Mouse (Mus musculus): ENCODE measurements around the gene Ppara.

The Ppara gene

GRCm38 (mm10) chr15:85734571-85735033 is at the start of gene Ppara:
Gene Ppara, plus strand, starts transcription at chr15:85734983.
- no peak for DNase-seq (ENCODE audit: low read depth)

GRCm38 (mm10) chr15:85686641-85687395 is 48.0 kb upstream of the Ppara start:
- DNase-seq (ENCODE audit: low read depth) = peak; percentile 93

GRCm38 (mm10) chr15:85687630-85688410 is 47.0 kb upstream of the Ppara start:
- peak; percentile 54 for DNase-seq (ENCODE audit: low read depth)

GRCm38 (mm10) chr15:85688734-85689133 is 46.0 kb upstream of the Ppara start:
- DNase-seq (ENCODE audit: low read depth) = no peak

- no peak for DNase-seq (ENCODE audit: low read depth)
These were observed 45.3 kb upstream of the Ppara start for GRCm38 (mm10) chr15:85689523-85689922.

GRCm38 (mm10) chr15:85690058-85690457 is 44.7 kb upstream of the Ppara start:
- no peak for DNase-seq (ENCODE audit: low read depth)

- no peak for DNase-seq (ENCODE audit: low read depth)
These were observed 43.9 kb upstream of the Ppara start for GRCm38 (mm10) chr15:85690875-85691274.

- DNase-seq (ENCODE audit: low read depth) = no peak
These were observed 41.7 kb upstream of the Ppara start for GRCm38 (mm10) chr15:85693115-85693514.

GRCm38 (mm10) chr15:85693819-85694218 is 41.0 kb upstream of the Ppara start:
- no peak for DNase-seq (ENCODE audit: low read depth)

- no peak for DNase-seq (ENCODE audit: low read depth)
These were observed 40.4 kb upstream of the Ppara start for GRCm38 (mm10) chr15:85694379-85694778.

- DNase-seq (ENCODE audit: low read depth) = no peak
These were observed 39.5 kb upstream of the Ppara start for GRCm38 (mm10) chr15:85695304-85695703.

GRCm38 (mm10) chr15:85698345-85699034 is 36.3 kb upstream of the Ppara start:
- no peak for DNase-seq (ENCODE audit: low read depth)

- DNase-seq (ENCODE audit: low read depth) = no peak
These were observed 35.3 kb upstream of the Ppara start for GRCm38 (mm10) chr15:85699452-85699851.

GRCm38 (mm10) chr15:85699862-85700501 is 34.8 kb upstream of the Ppara start:
- no peak for DNase-seq (ENCODE audit: low read depth)

GRCm38 (mm10) chr15:85700716-85701115 is 34.1 kb upstream of the Ppara start:
- DNase-seq (ENCODE audit: low read depth) = no peak

- DNase-seq (ENCODE audit: low read depth) = no peak
These were observed 33.5 kb upstream of the Ppara start for GRCm38 (mm10) chr15:85701128-85701930.

GRCm38 (mm10) chr15:85702411-85702951 is 32.3 kb upstream of the Ppara start:
- DNase-seq (ENCODE audit: low read depth) = no peak

GRCm38 (mm10) chr15:85703194-85703641 is 31.6 kb upstream of the Ppara start:
- no peak for DNase-seq (ENCODE audit: low read depth)

- no peak for DNase-seq (ENCODE audit: low read depth)
These were observed 30.9 kb upstream of the Ppara start for GRCm38 (mm10) chr15:85703858-85704257.

GRCm38 (mm10) chr15:85704341-85705012 is 30.3 kb upstream of the Ppara start:
- DNase-seq (ENCODE audit: low read depth) = no peak
